Mouse (Mus musculus) lung, postnatal 0 days (tissue): ENCODE measurements at regions not wholly inside any gene's neighbourhood (a gene's known extent, or its start where the extent isn't known, plus 50 kb on each side); places are given as distances from the start of the nearest gene placed in this dataset.
A peak's percentile ranks its signal among the peaks of the same experiment; 100 is the strongest.

Experiments used
- ATAC-seq: fragments of 200-750 bp; cut with Nextera tagmentation; 2 replicates; pipeline ENCODE4 v1.8.0; 2017; ENCODE audit warnings: moderate library complexity
- DNase-seq: peaks from one replicate; pipeline ENCODE4 v3.0.0-alpha.2; 2016; ENCODE audit warnings: low spot score
- H3K27ac ChIP-seq: fragments of 300-500 bp; sonication (generic); 2 replicates; pipeline ENCODE4 v1.5.1; 2014; ENCODE audit warnings: antibody characterized with exemption, mild to moderate bottlenecking, low read length, mixed read lengths
- H3K27me3 ChIP-seq: fragments of 300-500 bp; sonication (generic); replicated peaks from 2 replicates; pipeline ENCODE4 v1.6.1; 2014; ENCODE audit warnings: low read length, mixed read lengths; ENCODE audit not compliant: insufficient read depth
- H3K36me3 ChIP-seq: fragments of 300-500 bp; sonication (generic); 2 replicates; pipeline ENCODE4 v1.6.1; 2014; ENCODE audit warnings: low read length, mixed read lengths; ENCODE audit not compliant: insufficient read depth
- H3K4me1 ChIP-seq: fragments of 300-500 bp; sonication (generic); 2 replicates; pipeline ENCODE4 v1.6.1; 2014; ENCODE audit warnings: antibody characterized with exemption, low read depth, low read length, mixed read lengths; ENCODE audit not compliant: insufficient read depth
- H3K4me2 ChIP-seq: fragments of 300-500 bp; sonication (generic); replicated peaks from 2 replicates; pipeline ENCODE4 v1.6.1; 2014; ENCODE audit warnings: low read depth, mild to moderate bottlenecking, low read length, moderate library complexity, mixed read lengths
- H3K4me3 ChIP-seq: fragments of 300-500 bp; sonication (generic); 2 replicates; pipeline ENCODE4 v1.5.1; 2014; ENCODE audit warnings: low read depth, low read length
- H3K9ac ChIP-seq: fragments of 300-500 bp; sonication (generic); replicated peaks from 2 replicates; pipeline ENCODE4 v1.6.1; 2014; ENCODE audit warnings: low read depth, mild to moderate bottlenecking
- H3K9me3 ChIP-seq: fragments of 300-500 bp; sonication (generic); 2 replicates; pipeline ENCODE4 v1.6.1; 2016; ENCODE audit warnings: low read length, mixed read lengths
- CTCF ChIP-seq: IDR thresholded peaks from 2 replicates; pipeline ENCODE4 v1.5.1; 2016; ENCODE audit warnings: antibody characterized with exemption, mild to moderate bottlenecking
- EP300 ChIP-seq: IDR thresholded peaks from 2 replicates; pipeline ENCODE4 v1.6.1; 2016; ENCODE audit warnings: antibody characterized with exemption, mild to moderate bottlenecking, control low read depth
- WGBS: fragments of 180-500 bp; shearing (Covaris S2); extraction: QIAGEN DNeasy Blood & Tissue Kit; methylation state at CpG from one replicate; pipeline ENCODE4 v1.1.7; 2014; 5-methylcytosine and 5-hydroxymethylcytosine counted together

DNA sequence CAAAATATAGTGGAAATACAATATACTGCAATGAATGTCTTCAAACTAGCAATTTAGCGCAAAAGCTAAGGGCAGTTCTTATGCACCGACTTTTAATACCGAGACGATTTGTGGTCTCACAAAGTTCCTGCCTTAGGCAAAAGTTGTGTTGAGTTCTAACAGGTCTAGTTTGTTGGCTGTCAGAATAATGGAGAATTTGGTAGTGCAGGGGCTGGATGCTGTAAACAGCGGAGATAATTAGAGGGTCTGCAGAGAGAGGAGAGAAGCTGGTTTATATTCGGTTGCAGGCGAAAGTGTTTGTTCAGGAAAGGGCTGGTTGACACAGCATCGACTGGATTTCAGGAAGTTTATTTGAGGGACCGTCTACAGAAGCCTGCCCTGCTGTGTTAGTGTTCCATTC, 339.7 kb upstream of the Nr2f2 start:
- no peak overlapping the region for H3K4me2 ChIP-seq
- ATAC-seq (no peak), DNase-seq (no peak)
- H3K4me1 ChIP-seq: no peaks in the 10 kb centered on the region
- H3K9me3 ChIP-seq: no peaks in the 10 kb centered on the region
- WGBS: 62% methylated on average over 9 of the region's 9 CpGs
- H3K27me3 ChIP-seq: no peaks in the 10 kb centered on the region
- no peaks in the 10 kb centered on the region for H3K36me3 ChIP-seq
- TF ChIP-seq CTCF (no peak), EP300 (no peak)
- no peak overlapping the region for H3K4me3 ChIP-seq
- H3K9ac ChIP-seq: no peak overlapping the region
- H3K27ac ChIP-seq: no peak overlapping the region

DNA sequence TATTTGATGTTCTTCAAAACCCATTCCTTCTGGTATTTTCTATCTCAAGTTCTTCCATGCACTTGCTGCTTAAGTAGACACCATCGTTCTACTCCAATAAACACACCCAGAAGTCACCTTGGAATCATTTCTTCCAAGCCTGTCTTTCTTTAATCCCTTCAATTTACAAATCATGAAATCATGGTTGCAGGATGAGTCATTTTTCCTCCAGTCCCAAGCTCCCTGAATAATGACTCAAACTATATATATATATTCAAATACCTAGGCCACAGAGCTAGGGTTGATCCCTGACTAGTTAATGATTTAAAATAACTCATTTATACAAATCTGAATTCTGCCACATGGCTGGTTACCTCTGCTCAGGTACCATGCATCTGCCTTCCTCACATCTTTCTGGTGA, 337.2 kb upstream of the Nr2f2 start:
- Histone ChIP-seq H3K9me3 (no peaks in the 10 kb centered on the region), H3K4me1 (no peaks in the 10 kb centered on the region), H3K9ac (no peak overlapping the region), H3K36me3 (no peaks in the 10 kb centered on the region), H3K4me2 (no peak overlapping the region), H3K4me3 (no peak overlapping the region), H3K27me3 (no peaks in the 10 kb centered on the region), H3K27ac (no peak overlapping the region)
- no peak for ATAC-seq
- no peak for DNase-seq
- WGBS: 73% methylated on average over 1 of the region's 1 CpGs
- no peak for TF ChIP-seq EP300
- TF ChIP-seq CTCF: no peak

DNA sequence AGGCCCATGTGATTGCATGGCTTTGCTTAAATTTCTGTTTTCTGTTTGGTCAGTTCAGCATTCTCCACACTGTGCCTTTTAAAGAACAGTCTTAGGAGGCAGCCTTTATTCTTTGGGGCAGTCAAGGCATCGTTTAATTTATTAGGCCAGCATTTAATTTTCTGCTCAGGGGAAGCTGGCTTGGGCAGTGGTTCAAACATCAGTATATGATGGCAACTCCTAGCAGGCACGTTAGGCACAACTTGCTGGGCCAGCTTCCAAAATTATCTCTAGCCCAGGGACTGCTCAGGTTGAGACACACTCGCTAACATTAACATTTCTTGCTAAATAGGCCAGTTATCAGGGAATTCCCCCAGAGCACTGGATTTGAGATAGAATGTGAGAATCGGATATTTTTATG, 333.9 kb upstream of the Nr2f2 start:
- DNase-seq (no peak), ATAC-seq (no peak)
- Histone ChIP-seq H3K9me3 (no peaks in the 10 kb centered on the region), H3K4me1 (no peaks in the 10 kb centered on the region), H3K9ac (no peak overlapping the region), H3K27me3 (no peaks in the 10 kb centered on the region), H3K4me3 (no peak overlapping the region), H3K27ac (no peak overlapping the region), H3K36me3 (no peaks in the 10 kb centered on the region), H3K4me2 (no peak overlapping the region)
- TF ChIP-seq EP300: no peak
- TF ChIP-seq CTCF: no peak
- 74% methylated on average over 4 of the region's 4 CpGs for WGBS

DNA sequence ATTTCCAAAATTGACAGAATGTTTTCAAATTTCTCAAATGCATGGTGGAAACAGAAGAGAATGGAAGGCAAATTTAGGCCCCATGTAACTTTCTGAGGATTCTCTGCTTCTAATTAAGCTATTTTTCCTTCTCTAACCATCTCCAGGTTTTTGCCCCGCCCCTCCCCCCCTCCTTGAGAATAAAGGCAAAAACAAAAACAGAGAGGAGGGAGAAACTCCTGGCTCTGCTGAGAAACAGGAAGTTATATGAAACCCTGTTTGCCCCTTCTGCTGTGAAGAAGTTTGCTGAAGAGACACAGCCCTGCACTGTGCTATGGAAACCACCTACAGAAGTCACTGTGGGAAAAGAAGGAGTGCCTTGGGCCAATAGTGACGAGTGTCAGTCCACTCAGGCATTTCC, 332.9 kb upstream of the Nr2f2 start:
- Histone ChIP-seq H3K27ac (no peak overlapping the region), H3K9me3 (no peaks in the 10 kb centered on the region), H3K4me3 (no peak overlapping the region), H3K27me3 (no peaks in the 10 kb centered on the region), H3K4me2 (no peak overlapping the region), H3K4me1 (no peaks in the 10 kb centered on the region), H3K9ac (no peak overlapping the region), H3K36me3 (no peaks in the 10 kb centered on the region)
- DNase-seq: no peak
- ATAC-seq: no peak
- 77% methylated on average over 2 of the region's 2 CpGs for WGBS
- no peak for TF ChIP-seq CTCF
- no peak for TF ChIP-seq EP300

DNA sequence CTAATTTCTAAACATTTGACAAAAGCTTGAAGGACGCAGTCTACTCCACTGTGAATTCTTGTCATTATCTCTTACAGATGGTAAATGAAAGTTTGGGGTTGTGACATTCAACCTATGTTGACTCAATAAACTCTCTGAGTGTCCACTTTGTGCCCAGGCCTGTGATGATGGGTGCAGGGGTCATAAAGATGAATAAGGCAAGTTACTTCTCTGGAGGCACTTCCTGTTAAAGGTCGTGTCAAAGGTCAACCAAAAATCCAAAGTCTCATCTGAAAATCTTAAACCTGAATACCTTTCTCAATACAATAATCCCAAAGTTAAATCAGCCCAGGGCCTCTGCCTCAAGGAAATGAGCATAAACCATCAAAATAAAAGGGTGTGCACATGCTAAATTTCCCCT, 332.5 kb upstream of the Nr2f2 start:
- H3K9ac ChIP-seq: no peak overlapping the region
- no peak overlapping the region for H3K27ac ChIP-seq
- no peaks in the 10 kb centered on the region for H3K4me1 ChIP-seq
- no peaks in the 10 kb centered on the region for H3K9me3 ChIP-seq
- TF ChIP-seq EP300 (no peak), CTCF (no peak)
- H3K4me3 ChIP-seq: no peak overlapping the region
- no peaks in the 10 kb centered on the region for H3K36me3 ChIP-seq
- H3K27me3 ChIP-seq: no peaks in the 10 kb centered on the region
- 65% methylated on average over 2 of the region's 2 CpGs for WGBS
- no peak overlapping the region for H3K4me2 ChIP-seq
- ATAC-seq (no peak), DNase-seq (no peak)

DNA sequence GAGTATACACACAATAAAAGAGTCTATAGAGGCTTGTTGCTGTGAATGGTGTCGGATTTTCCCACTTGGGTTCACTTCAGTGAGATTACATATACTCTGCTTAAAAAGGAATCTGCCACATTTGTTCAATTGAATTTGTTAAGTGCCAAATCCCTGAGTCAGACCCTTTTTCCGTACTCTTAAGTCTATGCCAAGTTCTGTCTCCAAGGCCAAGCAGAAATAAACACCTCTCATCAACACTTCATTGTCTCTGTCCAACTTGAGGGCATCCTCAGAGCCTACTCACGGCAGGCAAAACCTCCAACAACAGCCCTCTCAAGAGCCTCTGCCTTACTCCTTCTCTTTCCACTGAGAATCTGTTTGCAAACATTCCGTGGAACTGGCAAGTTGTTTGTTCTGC, 325.6 kb upstream of the Nr2f2 start:
- H3K27ac ChIP-seq: no peak overlapping the region
- DNase-seq (peak; percentile 40), ATAC-seq (peak; percentile 9; the same call in 1 of the 2 replicates)
- no peaks in the 10 kb centered on the region for H3K36me3 ChIP-seq
- H3K9me3 ChIP-seq: no peaks in the 10 kb centered on the region
- no peaks in the 10 kb centered on the region for H3K27me3 ChIP-seq
- no peak overlapping the region for H3K4me2 ChIP-seq
- no peak overlapping the region for H3K9ac ChIP-seq
- no peak for TF ChIP-seq EP300
- TF ChIP-seq CTCF: no peak
- no peaks in the 10 kb centered on the region for H3K4me1 ChIP-seq
- no peak overlapping the region for H3K4me3 ChIP-seq
- 35% methylated on average over 4 of the region's 4 CpGs for WGBS

DNA sequence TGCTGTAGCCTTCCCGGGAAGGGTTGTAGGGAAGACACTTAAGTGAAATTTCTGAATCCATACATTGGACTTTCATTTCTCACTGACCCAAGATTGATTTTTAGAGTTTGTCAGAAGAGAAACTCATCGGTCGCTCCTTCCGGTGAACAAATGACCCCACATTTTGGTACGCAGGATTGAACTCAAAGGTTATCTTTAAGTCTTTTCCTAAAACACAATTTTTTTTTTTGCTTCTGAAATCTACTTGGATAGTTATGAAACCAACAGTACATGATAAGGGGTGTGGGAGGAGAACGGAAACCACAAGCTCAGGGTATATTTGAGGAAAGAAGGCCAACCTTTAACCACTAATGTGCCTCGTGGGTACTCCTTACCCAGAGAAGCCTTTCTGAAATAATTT, 324.3 kb upstream of the Nr2f2 start:
- Histone ChIP-seq H3K36me3 (no peaks in the 10 kb centered on the region), H3K9ac (no peak overlapping the region), H3K9me3 (no peaks in the 10 kb centered on the region), H3K4me2 (no peak overlapping the region), H3K27ac (no peak overlapping the region), H3K27me3 (no peaks in the 10 kb centered on the region), H3K4me3 (no peak overlapping the region), H3K4me1 (no peaks in the 10 kb centered on the region)
- DNase-seq (no peak), ATAC-seq (no peak)
- TF ChIP-seq EP300: no peak
- TF ChIP-seq CTCF: no peak
- 72% methylated on average over 7 of the region's 7 CpGs for WGBS
